Mouse (Mus musculus) lung, adult 2 months (tissue): Measurements from ENCODE around the gene Tmc5. TPM values are rescaled to one million over a fixed set of nuclear protein-coding genes. Genes with fewer than 3 reads are reported as not detected.
A peak's percentile ranks its signal among the peaks of the same experiment; 100 is the strongest.

Source experiments
- DNase-seq: peaks from one replicate; pipeline ENCODE4 v3.0.0; 2022
- H3K4me1 ChIP-seq: fragments of 200-500 bp; 2 replicates; pipeline ENCODE4 v1.6.1; 2011; ENCODE audit warnings: low read length; ENCODE audit not compliant: control insufficient read depth, insufficient read depth
- H3K4me3 ChIP-seq: fragments of 200-500 bp; replicated peaks from 2 replicates; pipeline ENCODE3; 2011; ENCODE audit warnings: low read depth, mild to moderate bottlenecking, control low read depth, low read length; ENCODE audit errors: extremely low read depth
- CTCF ChIP-seq: fragments of 200-500 bp; IDR thresholded peaks from 2 replicates; pipeline ENCODE4 v1.5.1; 2011; ENCODE audit warnings: mild to moderate bottlenecking, low read length, control low read depth; ENCODE audit not compliant: insufficient read depth
- POLR2A ChIP-seq: fragments of 200-500 bp; IDR thresholded peaks from 2 replicates; pipeline ENCODE4 v1.6.1; 2011; ENCODE audit warnings: low read depth, mild to moderate bottlenecking, control low read depth, low read length, borderline replicate concordance; ENCODE audit errors: extremely low read depth
- WGBS: fragments of 180-500 bp; shearing (Covaris S2); methylation state at CpG from one replicate; pipeline ENCODE4 v1.1.7; 2018; 5-methylcytosine and 5-hydroxymethylcytosine counted together
- polyA plus RNA-seq: library from polyadenylated mRNA; depleted of rRNA; stranded (reverse); fragments of >200 nt; gene quantifications from 2 replicates; pipeline ENCODE4 v1.2.3, GENCODE M21; 2012

Tmc5 gene
- polyA plus RNA-seq, 1 experiment = 0.57 TPM

- TF ChIP-seq CTCF = no peak
- TF ChIP-seq POLR2A = no peak
- no peaks in the 10 kb centered on the region for H3K4me1 ChIP-seq
- peak; percentile 73 for DNase-seq
- peak within 1 kb of the TSS; percentile 56 for H3K4me3 ChIP-seq
- WGBS = 1% methylated on average over 50 of the region's 51 CpGs
Measured at GRCm38 (mm10) chr7:118584257-118584907, 12.7 kb upstream of the Tmc5 start, which contains the start of gene Tmc7. TSS of gene Tmc7 (minus strand) at chr7:118584736.

- DNase-seq = no peak
- no peak overlapping the region for H3K4me3 ChIP-seq
- TF ChIP-seq POLR2A (no peak), CTCF (no peak)
- no peaks in the 10 kb centered on the region for H3K4me1 ChIP-seq
- 57% methylated on average over 5 of the region's 5 CpGs for WGBS
Measured at GRCm38 (mm10) chr7:118584926-118585325, 12.2 kb upstream of the Tmc5 start.

GRCm38 (mm10) chr7:118585856-118586255 lies 11.2 kb upstream of the Tmc5 start:
- no peak for DNase-seq
- Histone ChIP-seq H3K4me3 (no peak overlapping the region), H3K4me1 (no peaks in the 10 kb centered on the region)
- TF ChIP-seq POLR2A (no peak), CTCF (no peak)
- WGBS = 61% methylated on average over 6 of the region's 6 CpGs

- 78% methylated on average over 5 of the region's 5 CpGs for WGBS
- TF ChIP-seq CTCF = no peak
- Histone ChIP-seq H3K4me3 (no peak overlapping the region), H3K4me1 (no peaks in the 10 kb centered on the region)
- no peak for DNase-seq
Measured at GRCm38 (mm10) chr7:118590726-118591305, 6.3 kb upstream of the Tmc5 start.

GRCm38 (mm10) chr7:118592146-118592545 lies 5.0 kb upstream of the Tmc5 start:
- Histone ChIP-seq H3K4me1 (no peaks in the 10 kb centered on the region), H3K4me3 (no peak overlapping the region)
- no peak for DNase-seq
- TF ChIP-seq POLR2A = no peak
- TF ChIP-seq CTCF = no peak
- WGBS = 43% methylated on average over 6 of the region's 6 CpGs

GRCm38 (mm10) chr7:118593567-118594407 lies 3.3 kb upstream of the Tmc5 start:
- 24% methylated on average over 9 of the region's 9 CpGs for WGBS
- DNase-seq = peak; percentile 31
- Histone ChIP-seq H3K4me3 (no peak overlapping the region), H3K4me1 (no peaks in the 10 kb centered on the region)
- no peak for TF ChIP-seq POLR2A
- TF ChIP-seq CTCF = no peak

GRCm38 (mm10) chr7:118594611-118595010 lies 2.5 kb upstream of the Tmc5 start:
- H3K4me3 ChIP-seq = no peak overlapping the region
- DNase-seq = no peak
- WGBS = 41% methylated on average over 10 of the region's 10 CpGs
- TF ChIP-seq CTCF (no peak), POLR2A (no peak)
- H3K4me1 ChIP-seq = no peaks in the 10 kb centered on the region

- no peak for TF ChIP-seq POLR2A
- TF ChIP-seq CTCF = peak; percentile 86
- DNase-seq = peak; percentile 90
- H3K4me1 ChIP-seq = no peaks in the 10 kb centered on the region
- WGBS = under 1% methylated on average over 14 of the region's 14 CpGs
- no peak overlapping the region for H3K4me3 ChIP-seq
Measured at GRCm38 (mm10) chr7:118595228-118595627, 1.9 kb upstream of the Tmc5 start.

- no peak for TF ChIP-seq POLR2A
- no peak for TF ChIP-seq CTCF
- 79% methylated on average over 11 of the region's 11 CpGs for WGBS
- DNase-seq = no peak
- Histone ChIP-seq H3K4me3 (no peak overlapping the region), H3K4me1 (no peaks in the 10 kb centered on the region)
Measured at GRCm38 (mm10) chr7:118596271-118596670, 826 bp upstream of the Tmc5 start.

- no peak overlapping the region for H3K4me3 ChIP-seq
- DNase-seq = no peak
- no peaks in the 10 kb centered on the region; the same call in 1 of the 2 replicates for H3K4me1 ChIP-seq
- WGBS = 57% methylated on average over 12 of the region's 12 CpGs
- TF ChIP-seq POLR2A (no peak), CTCF (no peak)
Measured at GRCm38 (mm10) chr7:118599954-118600631, 3.0 kb downstream of the Tmc5 start.
